Mouse (Mus musculus): ENCODE data around the gene Prex1. TPM values are rescaled to one million over a fixed set of nuclear protein-coding genes. Genes with fewer than 3 reads are reported as not detected.
A peak's percentile ranks its signal among the peaks of the same experiment; 100 is the strongest.
"Not testable (repeated sequence)": the region's sequence is repeated elsewhere in the genome, so short reads cannot be mapped to it uniquely, and the experiment has no call there.

The Prex1 gene
- total RNA-seq, 2 experiments from 2014 or later = 9.2 to 39.2 TPM

DNA sequence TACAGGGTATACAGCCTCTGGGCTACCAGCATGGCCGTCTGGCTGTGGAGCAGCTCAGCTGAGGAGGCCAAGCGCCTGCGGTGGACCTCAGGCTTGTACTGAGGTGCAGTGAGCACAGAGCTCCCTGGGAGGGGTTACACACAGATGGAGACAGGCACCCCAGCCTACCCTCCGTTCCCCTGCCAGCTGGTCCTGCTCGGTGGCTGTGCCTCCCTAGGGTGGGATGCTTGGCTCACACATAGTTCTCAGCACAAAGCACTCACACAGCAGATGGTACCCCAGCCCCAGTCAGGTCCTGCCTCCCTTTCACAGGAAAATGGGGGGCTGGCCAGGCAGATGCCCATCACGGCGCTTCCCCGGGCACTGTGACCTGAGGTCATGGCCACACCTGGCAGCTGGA is 163.8 kb downstream of the Prex1 start:
- no peak for ATAC-seq (replicated peaks; ENCODE audit: low FRiP score, low TSS enrichment, poor library complexity, severe bottlenecking)

DNA sequence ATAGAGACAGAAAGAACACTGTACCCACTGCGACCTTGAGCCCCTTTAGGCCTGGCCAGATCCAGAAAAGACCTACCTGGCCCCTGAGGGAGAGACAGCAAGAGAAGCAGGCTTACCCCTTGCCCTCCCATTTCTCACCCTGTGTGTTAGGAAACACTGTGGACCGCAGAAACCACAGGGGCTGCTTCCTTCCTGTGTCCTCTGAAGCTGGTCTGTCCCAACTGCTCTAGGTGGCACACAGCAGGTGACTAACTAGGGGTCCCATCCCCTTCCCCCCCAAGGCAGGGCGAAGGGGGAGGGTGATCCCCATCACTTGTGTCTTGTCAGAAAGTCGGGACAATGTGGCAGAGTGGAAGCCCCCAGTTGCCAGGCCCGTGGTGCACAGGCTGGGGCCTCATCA is 164.6 kb downstream of the Prex1 start:
- no peak for ATAC-seq (replicated peaks; ENCODE audit: low FRiP score, low TSS enrichment, poor library complexity, severe bottlenecking)

DNA sequence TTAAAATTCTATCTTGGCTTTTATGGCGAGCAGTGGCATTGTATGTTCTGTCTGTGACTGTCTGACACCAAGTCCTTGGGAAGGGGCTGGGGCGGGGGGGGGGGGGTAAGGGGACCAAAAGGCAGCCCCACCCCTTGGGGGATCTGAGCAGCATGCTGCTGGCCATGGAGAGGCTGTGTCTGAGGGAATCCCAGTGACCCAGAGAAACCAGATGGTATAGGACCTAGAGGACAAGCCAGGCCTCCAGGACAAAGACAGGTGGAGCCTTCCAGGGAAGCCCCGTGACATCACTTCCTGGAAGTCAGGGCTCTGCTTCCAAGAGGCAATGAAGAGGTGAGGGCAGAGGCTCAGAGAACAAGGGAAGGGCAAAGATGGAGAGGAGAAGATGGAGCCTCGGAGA is 168.1 kb downstream of the Prex1 start:
- no peak for ATAC-seq (replicated peaks; ENCODE audit: low FRiP score, low TSS enrichment, poor library complexity, severe bottlenecking)

DNA sequence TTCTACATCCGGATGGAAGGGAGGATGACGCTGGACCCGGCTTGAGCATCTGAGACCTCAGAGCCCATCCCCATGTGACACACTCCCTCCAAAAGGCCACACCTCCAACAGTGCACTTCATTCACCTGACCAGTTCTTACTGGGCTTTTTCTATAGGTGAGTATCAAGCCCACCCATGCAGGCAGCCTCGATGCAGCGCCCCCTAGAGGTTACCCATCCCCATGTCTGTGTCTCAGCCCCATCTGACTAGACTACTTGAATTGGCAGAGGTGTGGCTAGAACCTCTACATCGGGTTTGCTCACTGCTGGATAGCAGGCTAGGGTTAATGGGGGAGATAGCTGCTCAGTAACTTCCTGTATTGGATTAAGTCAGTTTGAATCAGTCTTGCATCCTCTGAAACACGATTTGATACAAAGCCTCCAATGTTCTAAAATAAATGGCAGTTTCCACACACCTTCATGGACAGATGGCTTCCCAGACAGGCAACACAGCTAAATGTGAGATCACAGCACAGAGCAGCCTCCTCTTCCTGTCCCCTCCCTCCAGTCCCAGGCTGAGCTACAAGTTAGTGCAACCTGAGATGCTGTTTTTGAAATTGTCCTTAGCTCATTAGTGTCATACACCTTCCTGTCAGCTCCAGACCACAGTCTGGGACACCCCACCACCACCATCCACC is 168.9 kb downstream of the Prex1 start:
- 0 out of 2 replicates have a peak, but pooled peaks have one; percentile 38 for ATAC-seq (replicated peaks; ENCODE audit: low FRiP score, low TSS enrichment, poor library complexity, severe bottlenecking)

DNA sequence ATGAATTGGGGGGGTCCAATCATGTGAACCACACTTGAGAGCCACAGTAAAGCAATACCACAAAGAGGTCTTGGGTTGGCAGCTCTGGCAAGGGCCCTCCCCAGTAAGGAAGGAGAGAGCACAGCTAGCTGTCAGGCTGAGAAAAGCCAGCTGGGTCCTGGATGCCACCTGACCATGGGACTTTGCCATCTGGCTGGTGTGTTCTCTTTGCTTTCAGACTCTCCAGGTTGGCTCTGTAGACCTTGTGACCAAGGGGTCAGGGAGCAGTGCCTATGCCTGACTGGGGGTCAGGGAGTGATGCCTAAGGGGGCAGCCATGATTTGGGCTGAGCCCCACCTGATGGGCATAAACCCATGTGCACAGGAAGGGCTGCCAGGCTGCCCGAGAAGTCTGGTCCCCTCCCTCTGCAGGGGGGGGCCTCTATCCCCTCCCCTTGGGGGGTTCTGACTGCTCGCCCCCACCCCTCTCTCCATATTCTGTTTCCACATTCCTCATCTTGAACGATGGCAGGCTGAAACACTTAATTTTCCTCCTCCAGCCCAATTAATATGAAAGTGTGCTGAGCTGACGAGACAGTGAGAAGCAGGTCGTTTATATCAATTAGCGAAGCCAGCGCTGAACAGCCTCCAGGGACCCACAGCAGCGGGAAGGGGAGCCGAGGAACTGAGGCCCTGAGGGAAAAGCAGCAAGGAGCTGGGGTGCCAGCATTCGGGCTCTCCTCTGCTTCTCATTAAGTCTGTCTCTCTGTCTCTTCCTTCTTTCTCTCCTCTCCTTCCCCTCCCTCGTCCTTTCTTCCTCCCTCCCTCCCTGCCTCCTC is 172.3 kb downstream of the Prex1 start:
- ATAC-seq (replicated peaks; ENCODE audit: low FRiP score, low TSS enrichment, poor library complexity, severe bottlenecking) = no peak

DNA sequence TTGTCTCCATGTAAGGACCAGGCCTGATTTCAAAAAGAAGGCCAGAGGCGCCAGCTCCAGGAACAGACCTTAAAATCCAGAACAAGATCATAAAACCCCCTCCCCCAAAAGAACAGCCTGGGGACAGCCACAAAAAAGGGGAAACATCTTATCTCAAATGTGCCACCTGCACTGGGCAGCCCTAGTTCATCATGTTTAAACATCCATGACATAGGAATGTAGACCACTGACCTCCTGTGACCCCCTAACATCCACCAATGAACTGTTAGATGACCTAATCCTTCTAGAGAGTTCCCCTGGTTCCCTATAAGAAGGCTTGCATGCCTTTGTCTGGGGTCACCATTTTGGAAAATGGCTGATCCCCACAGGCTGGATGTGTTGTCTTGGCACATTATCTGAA is 173.4 kb downstream of the Prex1 start:
- ATAC-seq (replicated peaks; ENCODE audit: low FRiP score, low TSS enrichment, poor library complexity, severe bottlenecking) = no peak

DNA sequence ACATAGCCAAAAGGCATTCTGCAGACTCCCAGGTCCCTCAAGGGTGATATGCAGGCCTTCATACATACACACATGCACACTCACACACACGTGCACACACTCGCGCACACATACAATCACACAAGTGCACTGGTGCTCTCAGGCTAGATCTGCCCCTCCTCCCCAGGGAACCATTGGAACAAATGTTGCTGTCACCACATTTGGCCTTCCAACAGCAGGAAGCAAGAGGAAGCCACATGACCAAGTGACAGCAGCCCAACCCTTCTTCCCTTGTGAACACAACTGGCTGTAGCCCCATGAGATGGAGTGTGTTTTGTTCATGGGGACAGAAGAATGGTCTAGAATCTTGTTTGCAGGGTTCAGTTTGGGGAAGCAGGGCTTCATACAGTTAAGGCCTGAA is 176.7 kb downstream of the Prex1 start:
- ATAC-seq (replicated peaks; ENCODE audit: low FRiP score, low TSS enrichment, poor library complexity, severe bottlenecking) = no peak

DNA sequence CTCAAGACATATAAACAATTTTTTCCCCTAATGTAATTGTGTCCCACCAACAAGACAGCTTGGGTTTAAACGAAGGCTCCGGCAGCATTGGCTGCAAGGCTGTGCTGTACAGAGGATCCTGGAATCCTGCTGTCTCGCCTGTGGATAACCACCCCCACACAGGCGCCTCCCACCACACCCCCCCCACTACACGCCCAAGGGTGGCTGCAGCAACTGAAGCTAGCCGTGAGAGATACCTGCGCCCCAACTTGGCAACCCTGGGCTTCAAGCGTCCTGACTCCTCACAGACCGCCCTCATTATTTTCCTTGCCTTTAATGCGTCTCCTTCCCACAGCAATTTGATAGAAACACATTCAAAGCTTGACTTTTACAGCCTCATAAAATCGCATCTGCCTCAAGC is 178.1 kb downstream of the Prex1 start:
- no peak for ATAC-seq (replicated peaks; ENCODE audit: low FRiP score, low TSS enrichment, poor library complexity, severe bottlenecking)

DNA sequence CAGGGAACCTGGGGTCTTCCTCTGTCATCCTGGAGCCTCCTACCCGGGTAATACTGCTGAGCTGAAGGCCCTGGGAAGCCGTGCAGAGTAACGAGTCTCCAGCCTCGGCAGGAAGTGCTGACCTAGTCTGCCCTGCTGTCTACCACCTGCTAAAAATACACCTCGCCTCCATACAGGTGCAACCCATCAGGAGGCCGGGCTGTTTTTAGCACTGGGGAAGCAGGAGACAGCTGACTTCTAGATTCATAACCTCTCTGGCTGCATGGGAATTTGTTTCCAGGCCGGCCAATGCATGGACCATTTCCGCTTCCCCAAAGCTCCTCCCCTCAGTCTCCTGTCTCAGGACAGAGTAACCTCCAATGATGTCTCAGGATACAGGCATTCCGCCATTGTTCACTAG is 187.4 kb downstream of the Prex1 start:
- ATAC-seq (replicated peaks; ENCODE audit: low FRiP score, low TSS enrichment, poor library complexity, severe bottlenecking) = no peak

DNA sequence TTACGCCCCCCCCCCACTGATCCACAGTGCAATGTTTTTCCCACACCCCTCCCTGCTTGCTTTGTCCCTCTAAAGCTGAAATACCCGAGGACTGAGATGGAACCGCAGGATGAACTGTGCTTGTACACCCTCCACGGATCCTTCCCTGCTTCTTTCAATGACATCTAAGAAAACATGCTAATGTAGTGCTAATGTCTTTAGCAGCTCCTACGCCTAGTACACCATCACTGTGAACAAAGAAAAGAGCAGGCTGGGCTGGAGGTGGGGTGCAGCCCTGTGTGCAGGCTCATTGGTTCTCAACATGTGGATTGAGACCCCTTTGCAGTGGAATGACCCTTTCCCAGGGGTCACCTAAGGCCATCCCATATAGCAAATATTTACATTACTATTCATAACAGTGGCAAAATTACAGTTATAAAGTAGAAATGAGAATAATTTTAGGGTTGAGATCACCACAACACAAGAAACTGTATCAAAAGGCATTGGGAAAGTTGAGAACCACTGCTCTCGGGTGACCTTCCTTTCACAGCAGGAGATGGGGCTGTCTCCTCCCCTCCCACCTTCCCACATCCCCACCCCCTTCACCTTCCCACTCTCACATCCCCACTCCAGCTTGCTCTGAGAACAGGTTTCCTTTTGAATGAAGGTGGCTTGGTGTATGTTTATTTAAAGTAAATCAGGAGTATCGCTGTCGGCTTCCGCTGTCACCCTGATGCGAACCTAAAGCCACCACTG is 190.3 kb downstream of the Prex1 start:
- no peak for ATAC-seq (replicated peaks; ENCODE audit: low FRiP score, low TSS enrichment, poor library complexity, severe bottlenecking)

DNA sequence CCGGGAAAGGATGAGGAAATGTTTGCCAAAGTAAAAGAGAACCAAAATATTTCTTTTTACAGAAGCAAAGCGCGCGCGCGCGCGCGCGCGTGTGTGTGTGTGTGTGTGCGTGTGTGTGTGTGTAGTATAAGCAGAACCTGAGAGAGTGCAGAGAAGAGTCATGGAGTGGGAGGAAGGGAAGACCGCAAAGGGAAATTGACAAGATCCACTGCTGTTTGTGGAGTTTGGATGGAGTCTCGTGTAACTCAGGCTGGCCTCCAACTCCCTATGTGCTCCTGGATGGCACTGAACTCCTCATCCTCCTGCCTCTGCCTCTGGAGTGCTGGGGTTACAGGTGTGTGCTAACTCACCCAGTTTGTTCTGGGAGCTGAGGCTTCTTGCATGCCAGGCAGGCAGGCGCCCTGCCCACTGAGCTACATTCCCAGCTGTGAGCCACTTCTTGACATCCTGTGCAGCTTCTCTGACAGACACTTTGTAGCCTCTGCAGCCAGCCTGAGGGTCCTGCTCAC is 191.0 kb downstream of the Prex1 start:
- ATAC-seq (replicated peaks; ENCODE audit: low FRiP score, low TSS enrichment, poor library complexity, severe bottlenecking) = no peak

DNA sequence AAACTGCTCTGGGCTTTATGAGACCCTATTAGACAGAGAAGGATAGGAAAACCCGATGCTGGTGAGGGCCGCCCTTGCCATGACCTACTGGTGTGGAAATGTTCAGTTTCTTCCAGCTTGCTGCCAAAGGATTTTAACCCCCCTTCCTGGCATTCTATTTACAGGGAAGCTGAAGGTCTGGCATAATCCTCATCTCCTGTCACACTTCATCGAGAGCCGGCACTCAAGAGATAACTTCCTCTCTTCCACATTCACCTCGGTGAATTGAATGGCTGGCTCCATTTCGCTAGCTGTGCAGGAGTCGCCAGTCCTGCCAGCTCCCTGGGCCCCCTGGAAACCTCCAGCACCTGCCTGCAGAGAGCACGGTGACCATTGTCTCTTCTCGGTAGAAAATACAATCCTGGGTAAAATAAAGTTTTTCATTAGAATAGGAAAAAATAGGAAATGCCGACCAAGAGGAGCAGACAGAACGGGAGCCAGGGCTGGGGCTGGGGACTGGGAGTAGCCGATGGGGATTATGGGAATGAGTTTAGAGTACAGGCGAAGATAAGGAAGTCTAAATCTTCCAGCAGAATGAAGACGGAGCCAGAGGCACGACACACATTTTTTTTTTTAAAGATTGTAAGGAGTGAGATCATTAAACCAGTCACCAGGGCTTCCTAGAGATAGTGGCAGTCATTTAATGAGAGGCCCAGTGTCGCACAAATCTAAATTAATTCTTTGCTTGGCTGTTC is 191.6 kb downstream of the Prex1 start:
- no peak for ATAC-seq (replicated peaks; ENCODE audit: low FRiP score, low TSS enrichment, poor library complexity, severe bottlenecking)

DNA sequence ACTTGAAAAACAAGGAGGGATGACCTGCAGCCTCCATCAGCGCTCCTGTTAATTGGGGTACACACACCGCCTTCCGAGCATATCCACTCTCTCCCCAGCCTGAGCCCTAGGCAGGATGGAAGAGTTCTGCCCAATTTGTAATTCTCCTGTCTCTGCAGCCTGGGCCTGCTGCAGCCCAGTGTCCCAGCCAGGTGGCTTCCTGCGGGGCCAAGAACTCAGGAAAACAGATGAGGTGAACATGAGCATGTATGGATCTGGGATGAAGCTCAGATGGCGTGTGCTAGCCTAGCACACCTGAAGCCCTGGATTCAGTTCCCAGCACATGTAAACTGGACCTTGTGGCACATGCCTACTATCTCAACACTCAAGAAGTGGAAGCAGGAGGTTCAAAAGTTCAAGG is 192.2 kb downstream of the Prex1 start:
- no peak for ATAC-seq (replicated peaks; ENCODE audit: low FRiP score, low TSS enrichment, poor library complexity, severe bottlenecking)

DNA sequence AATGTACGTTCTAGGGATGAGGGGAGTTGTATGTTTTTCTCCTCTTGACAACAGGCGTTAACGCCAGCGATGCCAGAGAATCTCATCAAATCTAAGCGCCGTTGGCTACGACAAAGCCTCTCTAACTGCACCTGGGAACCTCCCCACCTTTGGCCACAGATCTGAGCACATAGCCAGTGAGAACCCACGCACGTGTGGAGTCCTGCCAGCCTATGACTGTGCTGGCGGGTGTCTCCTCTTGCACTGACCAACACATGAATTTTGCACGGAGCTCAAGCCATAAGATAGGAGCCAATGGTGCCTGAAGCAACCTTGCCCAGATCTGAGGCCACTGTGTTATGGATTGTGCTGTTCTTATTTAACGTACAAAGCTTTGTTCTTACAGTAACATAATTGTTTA is 193.1 kb downstream of the Prex1 start:
- no peak for ATAC-seq (replicated peaks; ENCODE audit: low FRiP score, low TSS enrichment, poor library complexity, severe bottlenecking)

DNA sequence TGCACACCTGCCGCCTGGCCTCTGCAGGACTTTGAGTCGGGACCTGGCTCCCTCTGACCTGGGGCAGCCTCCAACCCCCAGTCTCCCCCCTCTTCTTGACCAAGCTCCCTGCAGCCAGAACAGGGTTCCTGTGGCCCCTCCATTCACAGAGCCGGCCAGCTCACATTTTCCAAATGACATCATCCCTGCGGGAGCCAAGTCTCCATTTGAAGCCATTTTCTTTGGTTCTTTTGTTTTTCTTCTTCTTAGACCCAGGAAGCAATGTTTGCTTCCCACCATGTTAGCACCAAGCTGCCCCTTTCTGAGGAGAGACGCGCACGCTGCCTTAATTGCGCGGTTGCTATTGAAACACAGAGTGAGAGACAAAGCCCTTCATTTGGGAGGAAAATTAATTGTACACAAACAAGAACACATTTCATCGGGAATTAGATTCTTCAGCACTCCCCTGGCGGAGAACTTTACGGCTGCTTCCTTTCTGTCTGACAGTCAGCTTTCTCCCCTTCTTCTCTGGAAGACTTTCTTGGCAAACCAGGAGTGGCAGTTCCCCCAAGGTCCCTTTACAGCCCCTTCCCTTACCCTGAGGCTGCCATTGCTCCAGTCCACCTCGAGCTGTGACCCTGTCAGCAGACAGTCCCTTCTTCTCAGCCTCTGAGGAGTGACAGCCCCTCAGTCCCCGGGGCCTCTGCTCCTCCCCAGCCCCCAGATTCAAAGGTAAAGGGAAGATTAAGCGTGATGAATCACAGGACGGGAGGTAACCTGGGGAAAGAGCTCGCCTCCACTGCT is 196.0 kb downstream of the Prex1 start:
- ATAC-seq (replicated peaks; ENCODE audit: low FRiP score, low TSS enrichment, poor library complexity, severe bottlenecking) = not testable (repeated sequence)

DNA sequence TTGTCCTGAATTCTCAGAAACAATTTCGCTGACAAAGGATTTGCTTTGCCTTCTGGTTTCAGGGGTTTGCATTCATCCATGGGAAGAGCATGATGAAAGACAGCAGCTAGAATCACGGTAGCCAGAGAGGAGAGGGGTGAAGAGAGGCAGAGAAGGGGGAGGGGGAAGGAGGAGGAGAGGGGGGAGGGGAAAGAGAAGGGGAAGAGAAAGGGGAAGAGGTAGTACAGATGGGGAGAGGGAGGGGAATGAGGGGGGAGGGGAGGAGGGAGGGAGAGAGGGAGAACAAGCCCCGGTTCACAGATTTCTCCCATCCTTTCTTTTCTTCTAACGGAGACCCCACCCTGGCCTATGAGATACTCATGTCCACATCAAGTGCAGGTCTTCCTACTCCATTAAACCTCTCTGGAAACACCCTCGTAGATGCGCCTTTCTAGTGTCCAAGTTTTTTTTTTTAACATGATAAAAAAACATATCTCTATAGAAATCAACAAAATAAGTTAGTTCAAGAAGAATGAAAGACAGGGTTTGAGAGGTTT is 196.7 kb downstream of the Prex1 start:
- ATAC-seq (replicated peaks; ENCODE audit: low FRiP score, low TSS enrichment, poor library complexity, severe bottlenecking) = no peak
